Mouse (Mus musculus): ENCODE measurements around the gene Pip5k1b. TPM values are rescaled to one million over a fixed set of nuclear protein-coding genes. Genes with fewer than 3 reads are reported as not detected.

Gene Pip5k1b
- polyA plus RNA-seq, 1 experiment from 2014 or later, result 8.3 TPM

GRCm38 (mm10) chr19:24335611-24336343, 219.9 kb downstream of the Pip5k1b start:
- Histone ChIP-seq H3K4me2 (ENCODE audit: low read depth, low read length) (no peak overlapping the region), H3K9me3 (replicated peaks; ENCODE audit: control insufficient read depth, low read length) (no peaks in the 10 kb centered on the region), H3K27me3 (ENCODE audit: control insufficient read depth, insufficient read depth, low read depth, low read length) (no peaks in the 10 kb centered on the region), H3K4me1 (ENCODE audit: control insufficient read depth, low read depth, low read length) (peaks cover 4% of the 10 kb centered on the region; the same call in 1 of the 2 replicates), H3K36me3 (ENCODE audit: control insufficient read depth, insufficient read depth) (no peaks in the 10 kb centered on the region), H3K9ac (ENCODE audit: low read depth, low read length) (no peak overlapping the region), H3K4me3 (ENCODE audit: low read depth, low read length) (no peak overlapping the region), H3K27ac (ENCODE audit: low read length) (no peak overlapping the region)
- WGBS (ENCODE audit: insufficient replicate concordance), result 46% methylated on average over 4 of the region's 4 CpGs
- no peak for ATAC-seq (ENCODE audit: low read depth)

- Histone ChIP-seq H3K4me1 (ENCODE audit: control insufficient read depth, low read depth, low read length) (peaks cover 4% of the 10 kb centered on the region; the same call in 1 of the 2 replicates), H3K9ac (ENCODE audit: low read depth, low read length) (no peak overlapping the region), H3K9me3 (replicated peaks; ENCODE audit: control insufficient read depth, low read length) (no peaks in the 10 kb centered on the region), H3K36me3 (ENCODE audit: control insufficient read depth, insufficient read depth) (no peaks in the 10 kb centered on the region), H3K4me2 (ENCODE audit: low read depth, low read length) (no peak overlapping the region), H3K27ac (ENCODE audit: low read length) (no peak overlapping the region), H3K27me3 (ENCODE audit: control insufficient read depth, insufficient read depth, low read depth, low read length) (no peaks in the 10 kb centered on the region), H3K4me3 (ENCODE audit: low read depth, low read length) (no peak overlapping the region)
- no peak for ATAC-seq (ENCODE audit: low read depth)
- WGBS (ENCODE audit: insufficient replicate concordance), result 60% methylated on average over 5 of the region's 5 CpGs
Measured at GRCm38 (mm10) chr19:24332956-24333355, 222.7 kb downstream of the Pip5k1b start.

- Histone ChIP-seq H3K9ac (ENCODE audit: low read depth, low read length) (no peak overlapping the region), H3K27ac (ENCODE audit: low read length) (no peak overlapping the region), H3K27me3 (ENCODE audit: control insufficient read depth, insufficient read depth, low read depth, low read length) (no peaks in the 10 kb centered on the region), H3K4me1 (ENCODE audit: control insufficient read depth, low read depth, low read length) (peaks cover 1% of the 10 kb centered on the region; the same call in 1 of the 2 replicates), H3K9me3 (replicated peaks; ENCODE audit: control insufficient read depth, low read length) (no peaks in the 10 kb centered on the region), H3K36me3 (ENCODE audit: control insufficient read depth, insufficient read depth) (no peaks in the 10 kb centered on the region), H3K4me3 (ENCODE audit: low read depth, low read length) (no peak overlapping the region), H3K4me2 (ENCODE audit: low read depth, low read length) (no peak overlapping the region)
- ATAC-seq (ENCODE audit: low read depth), result no peak
- WGBS (ENCODE audit: insufficient replicate concordance), result 20% methylated on average over 2 of the region's 2 CpGs
Measured at GRCm38 (mm10) chr19:24331274-24331673, 224.4 kb downstream of the Pip5k1b start.

GRCm38 (mm10) chr19:24330366-24330765, 225.3 kb downstream of the Pip5k1b start:
- no peak overlapping the region for H3K4me2 ChIP-seq (ENCODE audit: low read depth, low read length)
- no peaks in the 10 kb centered on the region for H3K27me3 ChIP-seq (ENCODE audit: control insufficient read depth, insufficient read depth, low read depth, low read length)
- no peaks in the 10 kb centered on the region for H3K4me1 ChIP-seq (ENCODE audit: control insufficient read depth, low read depth, low read length)
- no peak for ATAC-seq (ENCODE audit: low read depth)
- 57% methylated on average over 2 of the region's 2 CpGs for WGBS (ENCODE audit: insufficient replicate concordance)
- no peaks in the 10 kb centered on the region for H3K36me3 ChIP-seq (ENCODE audit: control insufficient read depth, insufficient read depth)
- H3K9me3 ChIP-seq (replicated peaks; ENCODE audit: control insufficient read depth, low read length), result no peaks in the 10 kb centered on the region
- H3K4me3 ChIP-seq (ENCODE audit: low read depth, low read length), result no peak overlapping the region
- H3K27ac ChIP-seq (ENCODE audit: low read length), result no peak overlapping the region
- no peak overlapping the region for H3K9ac ChIP-seq (ENCODE audit: low read depth, low read length)

GRCm38 (mm10) chr19:24327921-24328320, 227.8 kb downstream of the Pip5k1b start:
- WGBS (ENCODE audit: insufficient replicate concordance), result 27% methylated on average over 2 of the region's 2 CpGs
- H3K36me3 ChIP-seq (ENCODE audit: control insufficient read depth, insufficient read depth), result no peaks in the 10 kb centered on the region
- H3K9ac ChIP-seq (ENCODE audit: low read depth, low read length), result no peak overlapping the region

GRCm38 (mm10) chr19:24326969-24327368, 228.7 kb downstream of the Pip5k1b start:
- H3K27me3 ChIP-seq (ENCODE audit: control insufficient read depth, insufficient read depth, low read depth, low read length), result no peaks in the 10 kb centered on the region
- no peak overlapping the region for H3K9ac ChIP-seq (ENCODE audit: low read depth, low read length)
- H3K36me3 ChIP-seq (ENCODE audit: control insufficient read depth, insufficient read depth), result no peaks in the 10 kb centered on the region
- ATAC-seq (ENCODE audit: low read depth), result no peak
- H3K27ac ChIP-seq (ENCODE audit: low read length), result no peak overlapping the region
- WGBS (ENCODE audit: insufficient replicate concordance), result 67% methylated on average over 1 of the region's 1 CpGs
- no peaks in the 10 kb centered on the region for H3K4me1 ChIP-seq (ENCODE audit: control insufficient read depth, low read depth, low read length)
- H3K9me3 ChIP-seq (replicated peaks; ENCODE audit: control insufficient read depth, low read length), result no peaks in the 10 kb centered on the region
- H3K4me2 ChIP-seq (ENCODE audit: low read depth, low read length), result no peak overlapping the region
- H3K4me3 ChIP-seq (ENCODE audit: low read depth, low read length), result no peak overlapping the region

More at GRCm38 (mm10) chr19:24327921-24328320, 227.8 kb downstream of the Pip5k1b start:
- no peak overlapping the region for H3K4me2 ChIP-seq (ENCODE audit: low read depth, low read length)
- ATAC-seq (ENCODE audit: low read depth), result no peak
- H3K4me3 ChIP-seq (ENCODE audit: low read depth, low read length), result no peak overlapping the region
- no peak overlapping the region for H3K27ac ChIP-seq (ENCODE audit: low read length)
- H3K27me3 ChIP-seq (ENCODE audit: control insufficient read depth, insufficient read depth, low read depth, low read length), result no peaks in the 10 kb centered on the region
- no peaks in the 10 kb centered on the region for H3K4me1 ChIP-seq (ENCODE audit: control insufficient read depth, low read depth, low read length)
- H3K9me3 ChIP-seq (replicated peaks; ENCODE audit: control insufficient read depth, low read length), result no peaks in the 10 kb centered on the region

- 65% methylated on average over 6 of the region's 6 CpGs for WGBS (ENCODE audit: insufficient replicate concordance)
- no peaks in the 10 kb centered on the region for H3K9me3 ChIP-seq (replicated peaks; ENCODE audit: control insufficient read depth, low read length)
- no peak overlapping the region for H3K4me3 ChIP-seq (ENCODE audit: low read depth, low read length)
- no peak for ATAC-seq (ENCODE audit: low read depth)
- H3K27ac ChIP-seq (ENCODE audit: low read length), result no peak overlapping the region
- H3K4me2 ChIP-seq (ENCODE audit: low read depth, low read length), result no peak overlapping the region
- H3K9ac ChIP-seq (ENCODE audit: low read depth, low read length), result no peak overlapping the region
- no peaks in the 10 kb centered on the region for H3K36me3 ChIP-seq (ENCODE audit: control insufficient read depth, insufficient read depth)
- H3K4me1 ChIP-seq (ENCODE audit: control insufficient read depth, low read depth, low read length), result no peaks in the 10 kb centered on the region
- H3K27me3 ChIP-seq (ENCODE audit: control insufficient read depth, insufficient read depth, low read depth, low read length), result no peaks in the 10 kb centered on the region
Measured at GRCm38 (mm10) chr19:24325692-24326091, 230.0 kb downstream of the Pip5k1b start.

- no peak overlapping the region for H3K27ac ChIP-seq (ENCODE audit: low read length)
- H3K36me3 ChIP-seq (ENCODE audit: control insufficient read depth, insufficient read depth), result no peaks in the 10 kb centered on the region
- H3K4me3 ChIP-seq (ENCODE audit: low read depth, low read length), result no peak overlapping the region
- WGBS (ENCODE audit: insufficient replicate concordance), result 56% methylated on average over 10 of the region's 10 CpGs
- no peaks in the 10 kb centered on the region for H3K27me3 ChIP-seq (ENCODE audit: control insufficient read depth, insufficient read depth, low read depth, low read length)
- no peak for ATAC-seq (ENCODE audit: low read depth)
- H3K9me3 ChIP-seq (replicated peaks; ENCODE audit: control insufficient read depth, low read length), result no peaks in the 10 kb centered on the region
- no peak overlapping the region for H3K4me2 ChIP-seq (ENCODE audit: low read depth, low read length)
- H3K9ac ChIP-seq (ENCODE audit: low read depth, low read length), result no peak overlapping the region
- H3K4me1 ChIP-seq (ENCODE audit: control insufficient read depth, low read depth, low read length), result no peaks in the 10 kb centered on the region
Measured at GRCm38 (mm10) chr19:24323841-24324613, 231.6 kb downstream of the Pip5k1b start.

- H3K27ac ChIP-seq (ENCODE audit: low read length), result no peak overlapping the region
- no peaks in the 10 kb centered on the region for H3K9me3 ChIP-seq (replicated peaks; ENCODE audit: control insufficient read depth, low read length)
- no peak overlapping the region for H3K4me2 ChIP-seq (ENCODE audit: low read depth, low read length)
- H3K4me1 ChIP-seq (ENCODE audit: control insufficient read depth, low read depth, low read length), result no peaks in the 10 kb centered on the region
- H3K9ac ChIP-seq (ENCODE audit: low read depth, low read length), result no peak overlapping the region
- ATAC-seq (ENCODE audit: low read depth), result no peak
- no peaks in the 10 kb centered on the region for H3K36me3 ChIP-seq (ENCODE audit: control insufficient read depth, insufficient read depth)
- H3K4me3 ChIP-seq (ENCODE audit: low read depth, low read length), result no peak overlapping the region
- H3K27me3 ChIP-seq (ENCODE audit: control insufficient read depth, insufficient read depth, low read depth, low read length), result no peaks in the 10 kb centered on the region
- 79% methylated on average over 8 of the region's 8 CpGs for WGBS (ENCODE audit: insufficient replicate concordance)
Measured at GRCm38 (mm10) chr19:24321900-24322311, 233.8 kb downstream of the Pip5k1b start.
